Mouse (Mus musculus): ENCODE measurements at regions not wholly inside any gene's neighbourhood (a gene's known extent, or its start where the extent isn't known, plus 50 kb on each side); places are given as distances from the start of the nearest gene placed in this dataset.

- TF ChIP-seq POLR2A (IDR thresholded peaks at IDR 0.05; ENCODE audit: low read depth, low read length), result no peak
- TF ChIP-seq CTCF (conservative IDR thresholded peaks at IDR 0.05; ENCODE audit: insufficient read depth, insufficient read length, low read depth, low read length), result no peak
Measured at GRCm38 (mm10) chr4:98201102-98201501, 182.0 kb downstream of the Tm2d1 start.

Data from kidney, adult 2 months (tissue).